Mouse (Mus musculus) heart, postnatal 0 days (tissue): ENCODE data around the gene Nfasc. TPM values are rescaled to one million over a fixed set of nuclear protein-coding genes. Genes with fewer than 3 reads are reported as not detected.

Experiments
- ATAC-seq: fragments of 200-750 bp; cut with Nextera tagmentation; 2 replicates; pipeline ENCODE4 v1.8.0; 2017; ENCODE audit warnings: low read depth, moderate number of reproducible peaks, moderate library complexity; ENCODE audit not compliant: insufficient read depth
- DNase-seq: peaks from one replicate; pipeline ENCODE4 v3.0.0-alpha.2; 2016; ENCODE audit warnings: low spot score
- H3K27ac ChIP-seq: fragments of 300-500 bp; sonication (generic); 2 replicates; pipeline ENCODE4 v1.5.1; 2014; ENCODE audit warnings: low read depth, mild to moderate bottlenecking
- H3K27me3 ChIP-seq: fragments of 300-500 bp; sonication (generic); 2 replicates; pipeline ENCODE4 v1.6.1; 2014; ENCODE audit warnings: low read length, mixed read lengths; ENCODE audit not compliant: control insufficient read depth, insufficient read depth
- H3K36me3 ChIP-seq: fragments of 300-500 bp; sonication (generic); replicated peaks from 2 replicates; pipeline ENCODE4 v1.6.1; 2014; ENCODE audit warnings: low read length, mixed read lengths; ENCODE audit not compliant: control insufficient read depth, insufficient read depth
- H3K4me1 ChIP-seq: fragments of 300-500 bp; sonication (generic); 2 replicates; pipeline ENCODE4 v1.6.1; 2014; ENCODE audit warnings: antibody characterized with exemption; ENCODE audit not compliant: control insufficient read depth, insufficient read depth
- H3K4me2 ChIP-seq: fragments of 300-500 bp; sonication (generic); 2 replicates; pipeline ENCODE4 v1.6.1; 2014; ENCODE audit warnings: low read depth, mild to moderate bottlenecking, low read length, moderate library complexity
- H3K4me3 ChIP-seq: fragments of 300-500 bp; sonication (generic); 2 replicates; pipeline ENCODE4 v1.5.1; 2014; ENCODE audit warnings: low read depth, low read length
- H3K9ac ChIP-seq: fragments of 300-500 bp; sonication (generic); replicated peaks from 2 replicates; pipeline ENCODE4 v1.6.1; 2014; ENCODE audit warnings: low read depth, low read length, mixed read lengths
- H3K9me3 ChIP-seq: fragments of 300-500 bp; sonication (generic); replicated peaks from 2 replicates; pipeline ENCODE4 v1.6.1; 2016; ENCODE audit warnings: low read length; ENCODE audit not compliant: control insufficient read depth
- CTCF ChIP-seq: IDR thresholded peaks from 2 replicates; pipeline ENCODE4 v1.5.1; 2016; ENCODE audit warnings: antibody characterized with exemption, control low read depth, low read depth
- EP300 ChIP-seq: IDR thresholded peaks from 2 replicates; pipeline ENCODE4 v1.6.1; 2016; ENCODE audit warnings: antibody characterized with exemption, low read depth
- WGBS: fragments of 180-500 bp; shearing (Covaris S2); extraction: QIAGEN DNeasy Blood & Tissue Kit; methylation state at CpG from one replicate; pipeline ENCODE4 v1.1.7; 2014; 5-methylcytosine and 5-hydroxymethylcytosine counted together
- polyA plus RNA-seq: library from polyadenylated mRNA; unstranded; fragments of >200 nt; fragmentation: Nextera tagmentation; extraction: Ambion mirVana; gene quantifications from 2 replicates; pipeline ENCODE4 v1.2.1, GENCODE M21; 2015
- total RNA-seq: library from RNA; depleted of rRNA; stranded (reverse); fragments of >200 nt; gene quantifications from 2 replicates; pipeline ENCODE4 v1.2.3, GENCODE M21; 2014; ENCODE audit warnings: low replicate concordance

The Nfasc gene
- total and polyA plus RNA-seq, 2 experiments from 2014 or later: 0.08 to 0.11 TPM

DNA sequence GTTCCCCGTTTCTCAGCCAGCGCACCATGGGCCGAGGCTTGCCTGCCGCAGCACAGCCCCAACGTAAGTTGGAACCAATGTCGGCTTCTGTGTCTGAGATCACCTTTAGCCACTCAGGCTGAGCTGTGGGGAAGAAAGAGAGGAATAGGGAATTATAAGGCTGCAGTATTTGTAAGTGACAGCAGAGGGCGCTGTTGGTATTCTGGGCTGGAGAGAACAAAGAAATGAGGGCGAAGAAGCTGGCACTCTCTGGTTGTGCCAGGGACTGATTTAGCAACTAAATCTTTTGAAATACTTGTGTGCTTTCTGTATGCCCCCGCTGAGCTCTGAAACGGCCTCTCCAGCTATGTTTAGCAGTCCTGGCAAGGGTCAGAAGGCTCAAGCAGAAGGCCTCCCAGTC is 215.8 kb downstream of the Nfasc start:
- WGBS: 3% methylated on average over 10 of the region's 10 CpGs
- DNase-seq: peak; percentile 63
- H3K27ac ChIP-seq: no peak overlapping the region
- no peak overlapping the region for H3K4me2 ChIP-seq
- TF ChIP-seq EP300 (no peak), CTCF (peak; percentile 91)
- ATAC-seq: 0 out of 2 replicates have a peak, but pooled peaks have one; percentile 39
- H3K27me3 ChIP-seq: peaks cover 14% of the 10 kb centered on the region; the same call in 1 of the 2 replicates
- no peaks in the 10 kb centered on the region for H3K9me3 ChIP-seq
- H3K4me1 ChIP-seq: no peaks in the 10 kb centered on the region
- H3K9ac ChIP-seq: no peak overlapping the region
- H3K36me3 ChIP-seq: no peaks in the 10 kb centered on the region
- H3K4me3 ChIP-seq: no peak overlapping the region

DNA sequence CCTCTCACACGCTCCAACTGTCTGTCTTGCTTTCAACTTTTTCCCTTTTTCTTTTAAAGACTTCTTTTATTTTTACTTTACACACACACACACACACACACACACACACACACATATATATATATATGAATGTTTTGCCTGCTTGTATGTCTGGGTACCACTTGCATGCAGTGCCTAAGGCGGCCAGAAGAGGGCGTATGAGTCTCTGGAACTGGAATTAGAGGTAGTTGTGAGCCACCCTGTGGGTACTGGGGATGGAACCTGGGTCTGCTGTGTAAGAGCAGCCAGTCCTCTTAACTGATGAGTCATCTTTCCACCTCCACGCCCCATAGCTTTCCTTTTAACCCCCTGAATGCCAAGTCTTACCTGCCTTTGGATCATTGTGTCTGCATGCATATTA is 217.7 kb downstream of the Nfasc start:
- ATAC-seq: no peak
- no peak overlapping the region for H3K4me2 ChIP-seq
- H3K4me3 ChIP-seq: no peak overlapping the region
- H3K27me3 ChIP-seq: peaks cover 14% of the 10 kb centered on the region; the same call in 1 of the 2 replicates
- H3K9me3 ChIP-seq: no peaks in the 10 kb centered on the region
- no peaks in the 10 kb centered on the region for H3K4me1 ChIP-seq
- H3K9ac ChIP-seq: no peak overlapping the region
- H3K27ac ChIP-seq: no peak overlapping the region
- no peak for DNase-seq
- H3K36me3 ChIP-seq: no peaks in the 10 kb centered on the region
- WGBS: 30% methylated on average over 4 of the region's 4 CpGs
- peak; percentile 38 for TF ChIP-seq CTCF
- no peak for TF ChIP-seq EP300

DNA sequence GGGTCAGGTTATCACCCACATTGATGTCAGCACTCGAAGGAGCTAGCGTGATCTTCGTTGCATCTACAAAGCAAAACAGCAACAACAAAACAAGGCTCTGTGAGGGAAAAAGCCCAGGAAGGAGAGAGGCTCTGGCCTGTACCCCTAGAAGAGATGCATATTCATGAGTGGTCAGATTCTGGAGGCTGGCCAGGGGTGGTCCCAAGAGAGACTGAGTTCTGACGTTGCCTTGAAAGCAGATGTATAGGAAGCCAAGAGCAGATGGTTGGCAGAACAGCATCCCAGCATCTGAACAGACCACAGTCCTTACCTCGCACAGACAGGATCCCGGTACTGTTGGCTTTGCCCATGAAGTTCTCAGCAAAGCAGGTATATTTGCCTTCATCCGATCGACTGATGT is 218.5 kb downstream of the Nfasc start:
- Histone ChIP-seq H3K9ac (no peak overlapping the region), H3K9me3 (no peaks in the 10 kb centered on the region), H3K27ac (no peak overlapping the region), H3K4me3 (no peak overlapping the region), H3K4me1 (no peaks in the 10 kb centered on the region), H3K27me3 (peaks cover 14% of the 10 kb centered on the region; the same call in 1 of the 2 replicates), H3K4me2 (no peak overlapping the region), H3K36me3 (no peaks in the 10 kb centered on the region)
- DNase-seq (no peak), ATAC-seq (no peak)
- no peak for TF ChIP-seq CTCF
- TF ChIP-seq EP300: no peak
- WGBS: 74% methylated on average over 8 of the region's 8 CpGs

DNA sequence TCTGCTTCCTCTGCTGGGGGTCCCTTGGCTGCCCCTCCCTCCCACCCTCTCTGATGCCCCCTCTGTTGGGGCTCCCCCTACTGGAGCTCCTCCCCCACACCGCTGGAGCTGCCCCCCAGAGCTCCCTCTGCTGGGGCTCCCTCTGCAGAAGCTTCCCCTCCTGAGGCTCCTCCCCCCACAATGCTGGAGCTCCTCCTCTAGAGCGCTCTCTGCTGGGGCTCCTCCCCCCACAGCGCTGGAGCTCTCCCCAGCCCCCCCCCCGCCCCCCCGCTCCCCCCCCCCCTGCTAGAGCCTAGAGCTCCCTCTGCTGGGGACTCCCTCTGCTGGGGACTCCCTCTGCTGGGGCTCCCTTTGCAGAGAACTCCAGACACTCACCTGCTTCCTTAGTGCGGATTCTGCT is 220.8 kb downstream of the Nfasc start:
- Histone ChIP-seq H3K4me1 (no peaks in the 10 kb centered on the region), H3K4me3 (no peak overlapping the region), H3K27ac (no peak overlapping the region), H3K36me3 (no peaks in the 10 kb centered on the region), H3K9ac (no peak overlapping the region), H3K4me2 (no peak overlapping the region), H3K9me3 (no peaks in the 10 kb centered on the region), H3K27me3 (peaks cover 14% of the 10 kb centered on the region; the same call in 1 of the 2 replicates)
- DNase-seq (peak; percentile 51), ATAC-seq (peak; percentile 74; the same call in 1 of the 2 replicates)
- TF ChIP-seq EP300 (no peak), CTCF (peak; percentile 22; the same call in 1 of the 2 replicates)
- 25% methylated on average over 4 of the region's 6 CpGs for WGBS

DNA sequence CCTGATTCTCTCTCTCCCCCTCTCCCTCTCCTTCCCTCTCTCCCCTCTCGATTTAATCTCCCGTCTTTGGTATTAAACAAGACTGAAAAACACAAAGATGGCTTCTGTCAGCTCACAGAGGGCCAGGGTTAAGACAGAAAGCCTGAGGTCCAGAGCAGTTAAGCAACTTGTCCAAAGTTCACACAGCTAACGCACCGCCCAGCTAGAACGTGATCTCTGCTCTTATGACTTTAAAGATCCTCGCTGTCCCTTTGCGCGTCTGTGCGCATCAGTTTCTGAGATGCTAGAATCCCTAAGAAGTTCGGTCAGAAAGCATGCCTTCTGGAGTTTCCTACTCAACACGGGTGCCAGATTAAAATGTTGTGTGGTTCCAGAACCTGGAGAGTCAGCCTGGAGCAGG is 221.9 kb downstream of the Nfasc start:
- Histone ChIP-seq H3K36me3 (no peaks in the 10 kb centered on the region), H3K4me3 (no peak overlapping the region), H3K9me3 (no peaks in the 10 kb centered on the region), H3K27ac (no peak overlapping the region), H3K4me2 (no peak overlapping the region), H3K9ac (no peak overlapping the region), H3K4me1 (no peaks in the 10 kb centered on the region), H3K27me3 (0 out of 2 replicates have a peak, but pooled peaks cover 4% of the 10 kb centered on the region)
- DNase-seq (no peak), ATAC-seq (no peak)
- WGBS: 88% methylated on average over 11 of the region's 11 CpGs
- TF ChIP-seq CTCF: no peak
- TF ChIP-seq EP300: no peak

DNA sequence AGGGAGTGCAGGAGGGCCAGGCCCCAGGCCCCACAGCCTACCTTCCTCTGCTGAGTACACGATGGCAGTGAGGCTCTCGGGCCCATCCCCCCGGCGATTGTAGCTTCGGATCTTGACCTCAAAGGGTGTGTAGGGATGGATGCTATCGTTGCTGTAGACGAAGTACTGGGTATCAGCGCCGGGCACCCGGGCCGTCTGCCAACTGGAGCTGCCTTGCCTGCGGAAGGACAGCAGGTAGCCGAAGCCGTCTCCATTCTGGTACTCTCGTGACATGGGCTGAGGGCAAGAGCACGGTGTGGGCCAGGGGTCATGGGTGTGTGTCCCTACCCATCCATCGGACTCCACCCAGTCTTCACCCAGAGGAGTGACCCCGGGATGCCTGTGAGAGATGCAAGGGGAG is 223.0 kb downstream of the Nfasc start:
- DNase-seq (no peak), ATAC-seq (no peak)
- H3K27me3 ChIP-seq: 0 out of 2 replicates have a peak, but pooled peaks cover 4% of the 10 kb centered on the region
- H3K9me3 ChIP-seq: no peaks in the 10 kb centered on the region
- H3K27ac ChIP-seq: no peak overlapping the region
- H3K36me3 ChIP-seq: no peaks in the 10 kb centered on the region
- TF ChIP-seq EP300 (no peak), CTCF (no peak)
- no peaks in the 10 kb centered on the region for H3K4me1 ChIP-seq
- 63% methylated on average over 18 of the region's 18 CpGs for WGBS
- no peak overlapping the region for H3K4me2 ChIP-seq
- H3K4me3 ChIP-seq: no peak overlapping the region
- no peak overlapping the region for H3K9ac ChIP-seq
